Mouse (Mus musculus) ES-Bruce4 (cell line): ENCODE data around the gene Ints14.

Experiments
- CTCF ChIP-seq: IDR thresholded peaks from one replicate; pipeline ENCODE4 v1.8.1; 2011; ENCODE audit warnings: low read depth, low read length
- EP300 ChIP-seq: IDR thresholded peaks from 2 replicates; pipeline ENCODE4 v1.6.1; 2011; ENCODE audit warnings: low read depth, low read length; ENCODE audit not compliant: insufficient read depth
- POLR2A ChIP-seq: IDR thresholded peaks from one replicate; pipeline ENCODE4 v1.8.1; 2011; ENCODE audit warnings: low read length; ENCODE audit not compliant: insufficient read depth

DNA sequence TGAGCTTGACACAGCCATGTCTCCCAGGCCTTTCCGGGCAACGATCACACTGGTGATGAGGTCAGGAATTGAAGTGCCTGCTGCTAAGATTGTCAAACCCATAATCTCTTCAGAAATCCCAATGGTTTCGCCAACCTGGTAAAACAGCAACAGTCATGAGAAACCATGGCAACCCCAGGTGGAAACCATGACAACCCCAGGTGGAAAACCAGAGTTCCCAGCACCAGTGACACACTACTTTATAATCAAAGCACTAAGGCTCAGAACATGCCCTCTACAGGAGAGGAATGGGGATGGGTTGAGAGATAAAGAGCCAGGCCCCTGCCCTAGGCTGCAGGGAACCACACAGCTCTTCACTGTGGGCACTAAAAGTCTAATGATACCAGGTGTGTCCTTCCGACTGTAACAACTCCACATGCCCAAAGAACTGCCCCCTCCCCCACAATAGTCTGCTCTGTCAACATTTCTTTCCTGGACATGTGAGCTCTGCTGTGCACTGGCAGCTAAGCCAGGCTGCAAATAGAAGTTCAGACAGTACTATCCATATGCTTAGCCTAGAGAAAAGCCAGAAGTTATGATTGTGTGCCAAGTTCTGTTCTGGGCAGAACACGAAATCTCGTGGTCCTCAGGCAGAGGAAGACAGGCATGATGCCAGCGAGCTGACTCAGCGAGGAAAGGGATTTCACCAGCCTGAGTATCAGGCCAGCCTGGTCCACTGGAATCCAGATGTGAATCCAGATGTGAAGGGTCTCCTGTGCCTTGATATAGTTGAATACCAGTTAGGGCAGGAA is 34.3 kb upstream of the Ints14 start:
- TF ChIP-seq CTCF (no peak), POLR2A (no peak), EP300 (no peak)
